Mouse (Mus musculus): ENCODE results near the gene Rsrc1.

The Rsrc1 gene

GRCm38 (mm10) chr3:66981101-66981661, at the start of gene Rsrc1:
Gene Rsrc1, plus strand, starts transcription at chr3:66981390.
- DNase-seq (ENCODE audit: low read depth, low spot score): no peak

- no peak for DNase-seq (ENCODE audit: low read depth, low spot score)
Observed at GRCm38 (mm10) chr3:66939675-66940074, 41.5 kb upstream of the Rsrc1 start.

- no peak for DNase-seq (ENCODE audit: low read depth, low spot score)
Observed at GRCm38 (mm10) chr3:66955126-66955525, 26.1 kb upstream of the Rsrc1 start.

- no peak for DNase-seq (ENCODE audit: low read depth, low spot score)
Observed at GRCm38 (mm10) chr3:66959972-66960371, 21.2 kb upstream of the Rsrc1 start.

GRCm38 (mm10) chr3:66964884-66965283, 16.3 kb upstream of the Rsrc1 start:
- no peak for DNase-seq (ENCODE audit: low read depth, low spot score)

GRCm38 (mm10) chr3:66967508-66967907, 13.7 kb upstream of the Rsrc1 start:
- no peak for DNase-seq (ENCODE audit: low read depth, low spot score)

GRCm38 (mm10) chr3:66970261-66970660, 10.9 kb upstream of the Rsrc1 start:
- no peak for DNase-seq (ENCODE audit: low read depth, low spot score)

GRCm38 (mm10) chr3:66970661-66971331, 10.4 kb upstream of the Rsrc1 start:
- no peak for DNase-seq (ENCODE audit: low read depth, low spot score)

GRCm38 (mm10) chr3:66972191-66972950, 8.8 kb upstream of the Rsrc1 start:
- DNase-seq (ENCODE audit: low read depth, low spot score): no peak

- DNase-seq (ENCODE audit: low read depth, low spot score): no peak
Observed at GRCm38 (mm10) chr3:66973391-66973943, 7.7 kb upstream of the Rsrc1 start.

GRCm38 (mm10) chr3:66974501-66974900, 6.7 kb upstream of the Rsrc1 start:
- no peak for DNase-seq (ENCODE audit: low read depth, low spot score)

- no peak for DNase-seq (ENCODE audit: low read depth, low spot score)
Observed at GRCm38 (mm10) chr3:66976889-66977615, 4.1 kb upstream of the Rsrc1 start.

GRCm38 (mm10) chr3:66977811-66978456, 3.3 kb upstream of the Rsrc1 start:
- no peak for DNase-seq (ENCODE audit: low read depth, low spot score)

GRCm38 (mm10) chr3:66978457-66979381, 2.5 kb upstream of the Rsrc1 start:
- no peak for DNase-seq (ENCODE audit: low read depth, low spot score)

GRCm38 (mm10) chr3:66979491-66979890, 1.7 kb upstream of the Rsrc1 start:
- no peak for DNase-seq (ENCODE audit: low read depth, low spot score)

GRCm38 (mm10) chr3:66980111-66980975, 847 bp upstream of the Rsrc1 start:
- DNase-seq (ENCODE audit: low read depth, low spot score): no peak

GRCm38 (mm10) chr3:66981706-66982105, 516 bp downstream of the Rsrc1 start, which contains the start of gene Shox2:
Gene Shox2, minus strand, starts transcription at chr3:66981771.
- DNase-seq (ENCODE audit: low read depth, low spot score): no peak

- DNase-seq (ENCODE audit: low read depth, low spot score): no peak
Observed at GRCm38 (mm10) chr3:66982181-66982911, 1.2 kb downstream of the Rsrc1 start.

Data from brain, embryonic 18.5 days (tissue).